Mouse (Mus musculus) brain, embryonic 14.5 days (tissue): ENCODE data around the gene Scamp4. TPM values are rescaled to one million over a fixed set of nuclear protein-coding genes. Genes with fewer than 3 reads are reported as not detected.
A peak's percentile ranks its signal among the peaks of the same experiment; 100 is the strongest.

ENCODE experiments used
- DNase-seq: peaks from one replicate; pipeline ENCODE4 v3.0.0-alpha.2; 2011; ENCODE audit warnings: low read depth
- CTCF ChIP-seq: fragments of 200-500 bp; IDR thresholded peaks from 2 replicates; pipeline ENCODE4 v1.5.1; 2012; ENCODE audit warnings: inconsistent platforms, mild to moderate bottlenecking, moderate library complexity, borderline replicate concordance; ENCODE audit not compliant: insufficient read depth, insufficient read length; ENCODE audit errors: extremely low read depth
- POLR2A ChIP-seq: fragments of 200-500 bp; IDR thresholded peaks from 2 replicates; pipeline ENCODE4 v1.6.1; 2012; ENCODE audit warnings: mild to moderate bottlenecking, inconsistent platforms, borderline replicate concordance; ENCODE audit not compliant: poor library complexity, insufficient read depth, insufficient read length, severe bottlenecking; ENCODE audit errors: extremely low read depth
- polyA plus RNA-seq: library from polyadenylated mRNA; depleted of rRNA; stranded (reverse); fragments of >200 nt; gene quantifications from 2 replicates; pipeline ENCODE4 v1.2.3, GENCODE M21; 2012; rRNA removed

The Scamp4 gene
- 62.0 and 62.5 TPM in 2 replicates for polyA plus RNA-seq

GRCm38 (mm10) chr10:80602698-80603325, at the start of gene Scamp4, which contains the start of gene Adat3:
Gene Scamp4, plus strand, starts transcription at chr10:80602872.
Gene Adat3, plus strand, starts transcription at chr10:80602880.
- TF ChIP-seq CTCF (no peak), POLR2A (peak; percentile 36; the same call in 1 of the 2 replicates)
- peak; percentile 99 for DNase-seq

GRCm38 (mm10) chr10:80553575-80553974, 49.1 kb upstream of the Scamp4 start:
- no peak for DNase-seq
- TF ChIP-seq CTCF (no peak), POLR2A (no peak)

- TF ChIP-seq POLR2A (no peak), CTCF (no peak)
- no peak for DNase-seq
Observed at GRCm38 (mm10) chr10:80553997-80554396, 48.7 kb upstream of the Scamp4 start.

DNA sequence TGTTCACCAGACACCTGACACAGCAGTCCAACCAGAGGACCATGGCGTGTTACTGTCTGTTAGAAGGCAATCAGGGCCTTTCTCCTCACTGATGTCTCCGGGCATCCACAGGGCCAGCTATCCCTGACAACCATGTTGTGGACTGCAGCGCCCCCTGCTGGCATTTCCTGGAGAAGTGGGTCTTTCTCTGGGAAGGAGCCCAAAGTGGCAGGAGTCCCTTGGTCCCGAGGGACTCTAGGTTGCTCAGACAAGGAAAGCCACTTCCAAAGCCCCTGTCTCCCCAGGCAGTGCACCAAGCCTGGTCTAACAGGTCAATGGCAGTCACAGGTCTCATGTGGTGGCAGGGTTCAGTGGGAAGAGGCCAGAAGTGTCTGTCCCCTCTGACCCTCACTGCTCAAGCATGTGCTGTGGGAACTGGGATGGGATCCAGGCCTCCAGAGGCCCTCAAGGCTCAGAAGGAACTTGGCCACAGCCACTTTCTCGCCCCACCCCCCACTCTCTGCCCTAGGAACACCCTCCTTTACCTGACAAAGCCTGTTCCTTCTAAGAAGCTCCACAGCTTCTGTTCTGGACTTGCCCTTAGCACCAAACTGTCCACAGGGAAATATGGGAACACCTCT, 45.2 kb upstream of the Scamp4 start:
- DNase-seq, result peak; percentile 63
- no peak for TF ChIP-seq POLR2A
- TF ChIP-seq CTCF, result peak; percentile 81

- DNase-seq, result no peak
Observed at GRCm38 (mm10) chr10:80559431-80559830, 43.2 kb upstream of the Scamp4 start.

GRCm38 (mm10) chr10:80560621-80561020, 42.1 kb upstream of the Scamp4 start:
- no peak for DNase-seq
- TF ChIP-seq POLR2A (no peak), CTCF (no peak)

More at GRCm38 (mm10) chr10:80559431-80559830, 43.2 kb upstream of the Scamp4 start:
- no peak for TF ChIP-seq CTCF
- TF ChIP-seq POLR2A, result no peak

DNA sequence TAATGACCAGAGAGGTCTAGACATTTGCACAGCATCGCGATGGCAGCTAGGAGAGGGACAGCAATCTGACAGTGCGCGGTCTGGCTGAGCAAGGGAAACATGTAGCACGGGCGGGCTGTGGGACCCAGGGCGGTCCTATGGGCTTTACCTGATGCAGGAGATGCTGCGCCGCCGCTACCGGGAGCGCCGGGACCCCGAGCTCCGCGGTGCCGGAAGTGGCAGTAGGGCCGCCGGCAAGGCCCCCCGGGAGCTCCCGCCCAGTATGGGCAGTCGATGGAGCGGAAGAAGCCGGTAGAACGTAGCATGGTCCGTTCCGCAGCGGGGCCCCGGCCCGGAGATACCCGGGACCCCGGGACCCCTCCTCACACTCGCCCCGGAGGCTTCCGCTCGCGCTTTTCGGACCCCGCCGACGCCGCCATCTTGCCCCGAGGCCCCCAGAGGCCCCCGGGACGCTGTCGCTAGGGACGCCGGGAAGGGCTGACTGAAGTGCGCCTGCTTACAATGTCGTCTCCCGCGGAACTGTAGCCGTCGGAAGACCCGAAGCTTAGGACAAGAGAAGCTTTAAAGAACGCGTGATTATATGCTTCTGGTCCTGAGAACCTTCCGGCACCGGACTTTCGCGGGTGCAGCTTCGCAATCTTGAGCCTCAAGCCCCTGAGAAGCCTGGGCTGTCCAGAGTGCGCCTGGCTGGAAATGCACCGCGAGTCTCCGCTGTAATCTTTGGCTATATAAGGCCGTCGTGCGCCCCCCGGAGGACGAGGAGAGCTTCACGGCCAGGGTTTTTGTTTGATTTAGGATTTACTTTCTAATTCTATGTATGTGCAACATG, 41.3 kb upstream of the Scamp4 start, which contains the start of gene Rexo1:
Rexo1 (minus strand) TSS at position 445 of the 829 bp plus-strand sequence.
- DNase-seq, result peak; percentile 98
- peak; percentile 37; the same call in 1 of the 2 replicates for TF ChIP-seq POLR2A
- peak; percentile 89 for TF ChIP-seq CTCF

GRCm38 (mm10) chr10:80566375-80567092, 36.1 kb upstream of the Scamp4 start:
- DNase-seq, result peak; percentile 87
- TF ChIP-seq POLR2A (no peak), CTCF (peak; percentile 93)

DNA sequence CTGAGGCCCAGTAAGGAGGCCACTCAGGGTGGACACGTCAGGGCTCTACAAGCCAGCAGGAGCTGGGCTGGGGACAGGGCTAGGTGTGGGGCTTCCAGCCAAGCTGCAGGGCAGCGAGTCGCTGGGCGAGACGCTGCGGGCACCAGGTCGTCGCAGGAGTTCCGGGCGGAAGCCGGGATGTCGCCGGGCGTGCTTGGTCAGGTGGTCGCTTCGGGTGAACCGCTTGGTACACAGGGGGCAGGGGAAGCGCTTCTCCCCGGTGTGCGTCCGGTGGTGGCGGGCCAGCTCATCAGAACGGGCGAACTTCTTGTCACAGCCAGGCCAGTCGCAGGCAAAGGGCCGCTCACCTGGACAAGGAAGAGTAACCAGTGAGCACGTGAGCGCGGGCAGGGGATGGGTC, 33.8 kb upstream of the Scamp4 start:
- DNase-seq, result no peak
- no peak for TF ChIP-seq POLR2A
- no peak for TF ChIP-seq CTCF

GRCm38 (mm10) chr10:80569664-80570066, 33.0 kb upstream of the Scamp4 start:
- TF ChIP-seq CTCF (no peak), POLR2A (no peak)
- DNase-seq, result no peak
